Mouse (Mus musculus) hindbrain, embryonic 14.5 days (tissue): ENCODE measurements around the gene Wdr19. TPM values are rescaled to one million over a fixed set of nuclear protein-coding genes. Genes with fewer than 3 reads are reported as not detected.

Experiments used
- ATAC-seq: fragments of 200-750 bp; cut with Nextera tagmentation; 2 replicates; pipeline ENCODE4 v1.8.0; 2017; ENCODE audit warnings: moderate number of reproducible peaks, mild to moderate bottlenecking, moderate TSS enrichment, moderate library complexity; ENCODE audit not compliant: low FRiP score
- DNase-seq: peaks from one replicate; pipeline ENCODE4 v3.0.0-alpha.2; 2015; ENCODE audit warnings: low spot score
- H3K27ac ChIP-seq: fragments of 300-500 bp; sonication (generic); 2 replicates; pipeline ENCODE4 v1.5.1; 2014; ENCODE audit warnings: mild to moderate bottlenecking, moderate library complexity
- H3K27me3 ChIP-seq: fragments of 300-500 bp; sonication (generic); 2 replicates; pipeline ENCODE4 v1.6.1; 2014; ENCODE audit warnings: mild to moderate bottlenecking, low read length, mixed read lengths; ENCODE audit not compliant: control insufficient read depth, insufficient read depth
- H3K36me3 ChIP-seq: fragments of 300-500 bp; sonication (generic); replicated peaks from 2 replicates; pipeline ENCODE4 v1.6.1; 2014; ENCODE audit not compliant: control insufficient read depth, insufficient read depth
- H3K4me1 ChIP-seq: fragments of 300-500 bp; sonication (generic); replicated peaks from 2 replicates; pipeline ENCODE4 v1.6.1; 2014; ENCODE audit warnings: antibody characterized with exemption, low read length, mixed read lengths; ENCODE audit not compliant: control insufficient read depth, insufficient read depth
- H3K4me2 ChIP-seq: fragments of 300-500 bp; sonication (generic); replicated peaks from 2 replicates; pipeline ENCODE4 v1.6.1; 2014; ENCODE audit warnings: mild to moderate bottlenecking, moderate library complexity
- H3K4me3 ChIP-seq: fragments of 300-500 bp; sonication (generic); replicated peaks from 2 replicates; pipeline ENCODE4 v1.5.1; 2014; ENCODE audit warnings: mild to moderate bottlenecking, low read length
- H3K9ac ChIP-seq: fragments of 300-500 bp; sonication (generic); 2 replicates; pipeline ENCODE4 v1.6.1; 2014
- H3K9me3 ChIP-seq: fragments of 300-500 bp; sonication (generic); 2 replicates; pipeline ENCODE4 v1.6.1; 2016; ENCODE audit warnings: low read length; ENCODE audit not compliant: control insufficient read depth
- WGBS: fragments of 180-500 bp; shearing (Covaris S2); extraction: QIAGEN DNeasy Blood & Tissue Kit; methylation state at CpG from one replicate; pipeline ENCODE4 v1.1.7; 2014; 5-methylcytosine and 5-hydroxymethylcytosine counted together
- polyA plus RNA-seq: library from polyadenylated mRNA; unstranded; fragments of >200 nt; fragmentation: Nextera tagmentation; extraction: Ambion mirVana; gene quantifications from 2 replicates; pipeline ENCODE4 v1.2.1, GENCODE M21; 2014

Wdr19 gene
- polyA plus RNA-seq, 1 experiment from 2014 or later = 15.7 TPM

GRCm38 (mm10) chr5:65158696-65159305 is 40.7 kb upstream of the Wdr19 start:
- WGBS = 86% methylated on average over 20 of the region's 20 CpGs
- Histone ChIP-seq H3K9ac (no peak overlapping the region), H3K4me1 (no peaks in the 10 kb centered on the region), H3K4me3 (no peak overlapping the region), H3K4me2 (no peak overlapping the region), H3K27me3 (no peaks in the 10 kb centered on the region), H3K36me3 (peaks cover 49% of the 10 kb centered on the region), H3K27ac (no peak overlapping the region), H3K9me3 (no peaks in the 10 kb centered on the region)
- DNase-seq (no peak), ATAC-seq (no peak)

GRCm38 (mm10) chr5:65163001-65163400 is 36.5 kb upstream of the Wdr19 start:
- no peaks in the 10 kb centered on the region for H3K9me3 ChIP-seq
- H3K27me3 ChIP-seq = no peaks in the 10 kb centered on the region
- no peak overlapping the region for H3K9ac ChIP-seq
- no peak overlapping the region for H3K4me2 ChIP-seq
- H3K4me1 ChIP-seq = no peaks in the 10 kb centered on the region
- ATAC-seq (no peak), DNase-seq (no peak)
- 65% methylated on average over 5 of the region's 5 CpGs for WGBS
- H3K4me3 ChIP-seq = no peak overlapping the region
- H3K36me3 ChIP-seq = peaks cover 61% of the 10 kb centered on the region
- no peak overlapping the region for H3K27ac ChIP-seq

- Histone ChIP-seq H3K36me3 (peaks cover 61% of the 10 kb centered on the region), H3K27me3 (no peaks in the 10 kb centered on the region), H3K4me1 (no peaks in the 10 kb centered on the region), H3K9ac (no peak overlapping the region), H3K27ac (no peak overlapping the region), H3K9me3 (no peaks in the 10 kb centered on the region), H3K4me3 (no peak overlapping the region), H3K4me2 (no peak overlapping the region)
- DNase-seq = no peak
- no peak for ATAC-seq
- 86% methylated on average over 17 of the region's 17 CpGs for WGBS
Observed at GRCm38 (mm10) chr5:65163489-65164092, 35.9 kb upstream of the Wdr19 start.

GRCm38 (mm10) chr5:65170206-65170605 is 29.3 kb upstream of the Wdr19 start:
- Histone ChIP-seq H3K4me2 (no peak overlapping the region), H3K36me3 (peaks cover 15% of the 10 kb centered on the region), H3K27ac (no peak overlapping the region), H3K9ac (no peak overlapping the region), H3K4me3 (no peak overlapping the region), H3K9me3 (no peaks in the 10 kb centered on the region), H3K27me3 (no peaks in the 10 kb centered on the region), H3K4me1 (no peaks in the 10 kb centered on the region)
- 76% methylated on average over 9 of the region's 9 CpGs for WGBS
- no peak for DNase-seq
- ATAC-seq = no peak

GRCm38 (mm10) chr5:65175035-65175917 is 24.2 kb upstream of the Wdr19 start:
- H3K9ac ChIP-seq = peak overlapping the region; percentile 10; the same call in 1 of the 2 replicates

GRCm38 (mm10) chr5:65175918-65176484 is 23.5 kb upstream of the Wdr19 start:
- Histone ChIP-seq H3K4me3 (no peak overlapping the region), H3K9me3 (no peaks in the 10 kb centered on the region), H3K4me1 (peaks cover 17% of the 10 kb centered on the region; the same call in 1 of the 2 replicates), H3K27ac (peak overlapping the region; percentile 66), H3K27me3 (no peaks in the 10 kb centered on the region), H3K9ac (peak overlapping the region; percentile 10; the same call in 1 of the 2 replicates), H3K4me2 (peak overlapping the region; percentile 38), H3K36me3 (no peaks in the 10 kb centered on the region)
- DNase-seq = no peak
- peak; percentile 45; the same call in 1 of the 2 replicates for ATAC-seq
- 62% methylated on average over 13 of the region's 13 CpGs for WGBS

More at GRCm38 (mm10) chr5:65175035-65175917, 24.2 kb upstream of the Wdr19 start:
- Histone ChIP-seq H3K9me3 (no peaks in the 10 kb centered on the region), H3K36me3 (no peaks in the 10 kb centered on the region), H3K27me3 (no peaks in the 10 kb centered on the region), H3K27ac (peak overlapping the region; percentile 66), H3K4me3 (no peak overlapping the region), H3K4me1 (peaks cover 13% of the 10 kb centered on the region; the same call in 1 of the 2 replicates), H3K4me2 (peak overlapping the region; percentile 38)
- peak; percentile 54 for DNase-seq
- ATAC-seq = peak; percentile 80; the same call in 1 of the 2 replicates
- WGBS = 57% methylated on average over 26 of the region's 26 CpGs

GRCm38 (mm10) chr5:65177026-65177514 is 22.4 kb upstream of the Wdr19 start:
- Histone ChIP-seq H3K27me3 (no peaks in the 10 kb centered on the region), H3K4me2 (no peak overlapping the region), H3K9ac (no peak overlapping the region), H3K27ac (peak overlapping the region; percentile 9; the same call in 1 of the 2 replicates), H3K9me3 (no peaks in the 10 kb centered on the region), H3K4me3 (no peak overlapping the region), H3K36me3 (no peaks in the 10 kb centered on the region), H3K4me1 (peaks cover 21% of the 10 kb centered on the region)
- WGBS = 51% methylated on average over 11 of the region's 11 CpGs
- DNase-seq = peak; percentile 61
- 0 out of 2 replicates have a peak, but pooled peaks have one; percentile 42 for ATAC-seq

- Histone ChIP-seq H3K4me1 (peaks cover 21% of the 10 kb centered on the region), H3K27ac (no peak overlapping the region), H3K4me2 (no peak overlapping the region), H3K4me3 (no peak overlapping the region), H3K36me3 (no peaks in the 10 kb centered on the region), H3K27me3 (no peaks in the 10 kb centered on the region), H3K9me3 (no peaks in the 10 kb centered on the region), H3K9ac (no peak overlapping the region)
- WGBS = 97% methylated on average over 9 of the region's 9 CpGs
- DNase-seq (no peak), ATAC-seq (no peak)
Observed at GRCm38 (mm10) chr5:65178477-65178876, 21.0 kb upstream of the Wdr19 start.
